Mouse (Mus musculus) embryonic fibroblast, embryonic 13.5 days (primary cell): ENCODE measurements around the gene Gpr84.

ENCODE experiments used
- CTCF ChIP-seq: IDR thresholded peaks from 2 replicates; pipeline ENCODE4 v1.5.1; 2011; ENCODE audit warnings: mild to moderate bottlenecking, control low read depth, low read length, moderate library complexity, borderline replicate concordance; ENCODE audit not compliant: insufficient read depth
- POLR2A ChIP-seq: IDR thresholded peaks from 2 replicates; pipeline ENCODE4 v1.6.1; 2011; ENCODE audit warnings: low read depth, mild to moderate bottlenecking, control low read depth, low read length, moderate library complexity

- no peak for TF ChIP-seq CTCF
- TF ChIP-seq POLR2A, result peak; percentile 26; the same call in 1 of the 2 replicates
These were observed 48.1 kb upstream of the Gpr84 start for GRCm38 (mm10) chr15:103358278-103359121.
